Mouse (Mus musculus): ENCODE measurements around the gene Osbpl8.

Osbpl8 gene

GRCm38 (mm10) chr10:111234450-111235288, 70.1 kb downstream of the Osbpl8 start:
- no peak for DNase-seq (ENCODE audit: low spot score in 2 of 2)

GRCm38 (mm10) chr10:111235289-111235570, 70.7 kb downstream of the Osbpl8 start:
- DNase-seq (ENCODE audit: low spot score in 2 of 2), result no peak

DNA sequence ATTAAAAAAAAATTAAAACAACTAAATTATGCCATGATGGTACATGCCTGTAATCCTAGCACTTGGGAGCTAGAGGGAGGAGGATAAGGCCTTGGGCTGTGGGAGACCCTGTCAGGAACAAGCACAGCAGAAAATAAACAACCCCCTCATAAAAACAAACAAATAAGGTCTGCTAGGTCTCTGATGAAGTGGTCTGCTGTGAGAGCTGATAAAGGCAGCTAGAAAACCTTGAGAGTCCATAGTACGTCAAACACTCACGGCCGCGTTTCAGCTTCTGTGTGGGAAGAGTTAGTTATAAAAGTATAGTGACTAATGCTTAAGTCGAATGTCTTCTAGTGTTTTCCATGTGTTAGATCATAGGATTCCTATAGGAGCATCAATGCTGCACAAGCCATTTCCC, 72.9 kb downstream of the Osbpl8 start:
- DNase-seq (ENCODE audit: low spot score in 2 of 2), result no peak

DNA sequence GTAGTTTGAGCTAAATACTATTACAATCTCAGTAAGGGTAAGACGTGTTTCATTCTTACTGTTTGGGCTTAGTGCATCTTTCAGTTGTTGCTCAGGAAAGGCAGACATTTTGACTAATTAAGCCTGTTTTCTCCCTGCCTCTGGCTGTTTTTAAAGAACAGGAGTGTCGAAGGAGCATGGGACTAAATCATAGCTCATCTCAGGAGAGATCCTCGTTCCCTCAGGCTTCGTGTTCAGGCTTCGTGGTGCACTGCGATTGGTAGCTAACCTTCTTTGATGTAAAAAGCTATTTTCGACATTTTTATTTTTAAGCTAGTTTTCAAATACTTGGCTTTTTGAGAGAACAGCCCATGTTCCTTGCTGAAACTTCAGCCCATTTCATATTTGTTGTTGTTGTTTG, 78.1 kb downstream of the Osbpl8 start:
- DNase-seq (ENCODE audit: low spot score in 2 of 2), result no peak

DNA sequence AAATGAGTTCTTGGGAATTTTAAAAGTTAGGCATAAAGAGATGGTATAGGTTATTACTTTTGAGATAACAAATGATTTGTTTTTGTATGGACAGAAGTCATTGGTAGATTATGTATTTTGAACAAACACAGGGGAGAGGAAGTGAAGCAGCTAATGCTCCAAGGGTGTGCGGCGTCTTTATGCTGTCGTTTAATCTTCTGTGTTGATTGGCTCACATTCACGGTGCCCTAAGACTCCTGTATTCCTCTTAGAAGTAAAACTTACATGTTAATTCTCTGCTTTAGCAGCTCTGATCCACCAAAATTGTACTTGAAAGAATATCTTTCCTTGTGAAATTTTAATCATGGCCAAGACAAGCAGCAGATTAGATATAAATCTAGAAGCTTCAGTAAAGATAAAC, 83.1 kb downstream of the Osbpl8 start:
- no peak for DNase-seq (ENCODE audit: low spot score in 2 of 2)

GRCm38 (mm10) chr10:111248177-111248576, 83.6 kb downstream of the Osbpl8 start:
- DNase-seq (ENCODE audit: low spot score in 2 of 2), result no peak

- no peak for DNase-seq (ENCODE audit: low spot score in 2 of 2)
These were observed 85.6 kb downstream of the Osbpl8 start for GRCm38 (mm10) chr10:111250192-111250591.

DNA sequence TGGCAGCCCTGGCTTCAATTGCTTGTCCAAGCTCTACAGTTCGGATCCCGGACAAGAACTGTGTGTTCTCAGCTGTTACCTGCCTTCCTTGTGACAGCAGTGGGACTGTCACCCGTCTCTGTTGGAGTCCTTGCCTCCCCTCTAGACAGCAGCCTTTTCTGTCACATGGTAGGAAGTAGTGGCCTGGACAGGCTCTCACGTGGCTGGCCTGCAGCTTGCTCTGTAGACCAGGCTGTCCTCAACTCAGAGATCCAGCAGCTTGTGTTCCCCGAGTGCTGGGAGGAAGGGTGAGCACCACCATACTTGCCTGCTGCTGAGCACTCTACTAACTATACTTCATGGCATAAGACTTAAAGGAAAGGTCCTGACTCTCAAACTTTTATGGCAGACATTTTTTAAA, 87.1 kb downstream of the Osbpl8 start:
- DNase-seq (ENCODE audit: low spot score in 2 of 2), result no peak

GRCm38 (mm10) chr10:111255228-111255627, 90.7 kb downstream of the Osbpl8 start:
- no peak for DNase-seq (ENCODE audit: low spot score in 2 of 2)

GRCm38 (mm10) chr10:111256156-111256555, 91.6 kb downstream of the Osbpl8 start:
- no peak for DNase-seq (ENCODE audit: low spot score in 2 of 2)

GRCm38 (mm10) chr10:111257358-111257757, 92.8 kb downstream of the Osbpl8 start:
- DNase-seq (ENCODE audit: low spot score in 2 of 2), result no peak

DNA sequence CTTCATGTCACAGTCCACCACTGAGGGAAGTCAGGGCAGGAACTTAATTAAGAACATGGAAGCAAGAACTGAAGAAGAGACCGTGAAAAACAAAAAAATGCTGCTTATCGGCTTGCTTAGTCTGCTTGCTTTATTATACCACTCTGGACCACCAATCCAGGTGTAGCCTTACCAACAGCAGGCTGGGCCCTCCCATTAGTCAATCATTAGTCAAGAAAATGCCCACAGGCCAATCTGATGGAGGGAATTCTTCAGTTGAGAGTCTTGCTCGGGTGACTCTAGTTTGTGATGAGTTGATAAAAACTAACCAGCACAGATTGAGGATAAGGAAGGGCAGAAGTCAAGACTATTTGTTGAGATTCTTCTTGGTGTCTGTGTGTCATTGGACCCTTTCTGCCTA, 93.7 kb downstream of the Osbpl8 start:
- DNase-seq (ENCODE audit: low spot score in 2 of 2), result no peak

DNA sequence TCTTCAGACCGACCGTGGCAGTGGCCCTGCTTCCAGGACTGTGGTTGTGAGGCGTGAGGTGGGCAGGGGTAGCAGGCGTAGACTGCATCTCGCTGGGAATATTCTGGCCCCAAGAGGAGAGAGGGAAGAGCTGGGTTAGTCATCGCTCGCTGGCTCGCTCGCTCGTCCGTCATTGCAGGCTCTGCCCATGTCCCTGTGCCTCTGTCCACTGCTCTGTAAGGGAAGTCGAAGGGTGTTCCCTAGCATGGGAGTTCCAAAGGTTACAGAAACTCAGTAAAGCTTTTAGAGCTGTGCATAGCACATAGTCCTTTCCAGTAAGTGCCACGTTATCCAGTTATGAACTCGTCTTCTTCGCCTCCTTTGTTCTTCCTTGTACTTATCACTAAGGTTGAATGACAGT, 107.1 kb downstream of the Osbpl8 start:
- no peak for DNase-seq (ENCODE audit: low spot score in 2 of 2)

DNA sequence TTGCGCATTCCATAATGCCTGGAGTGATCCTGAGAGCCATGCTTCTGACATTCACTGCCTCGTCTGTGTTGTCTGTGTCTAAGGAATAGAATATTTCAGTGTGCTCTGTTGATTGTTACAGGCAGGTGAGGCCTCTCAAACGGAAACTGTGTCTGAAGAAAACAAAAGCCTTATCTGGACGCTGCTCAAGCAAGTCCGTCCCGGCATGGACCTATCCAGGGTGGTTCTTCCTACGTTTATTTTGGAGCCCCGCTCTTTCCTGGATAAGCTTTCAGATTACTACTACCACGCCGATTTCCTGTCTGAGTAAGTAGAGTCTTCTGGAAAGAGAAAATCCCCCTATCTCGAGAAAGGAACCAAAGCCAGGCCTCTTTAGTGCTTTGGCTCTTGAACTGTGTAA, 108.4 kb downstream of the Osbpl8 start:
- no peak for DNase-seq (ENCODE audit: low spot score in 2 of 2)

- no peak for DNase-seq (ENCODE audit: low spot score in 2 of 2)
These were observed 109.0 kb downstream of the Osbpl8 start for GRCm38 (mm10) chr10:111273463-111274088.

- DNase-seq (ENCODE audit: low spot score in 2 of 2), result no peak
These were observed 111.3 kb downstream of the Osbpl8 start for GRCm38 (mm10) chr10:111275822-111276221.

- no peak for DNase-seq (ENCODE audit: low spot score in 2 of 2)
These were observed 133.1 kb downstream of the Osbpl8 start for GRCm38 (mm10) chr10:111297631-111298030.

DNA sequence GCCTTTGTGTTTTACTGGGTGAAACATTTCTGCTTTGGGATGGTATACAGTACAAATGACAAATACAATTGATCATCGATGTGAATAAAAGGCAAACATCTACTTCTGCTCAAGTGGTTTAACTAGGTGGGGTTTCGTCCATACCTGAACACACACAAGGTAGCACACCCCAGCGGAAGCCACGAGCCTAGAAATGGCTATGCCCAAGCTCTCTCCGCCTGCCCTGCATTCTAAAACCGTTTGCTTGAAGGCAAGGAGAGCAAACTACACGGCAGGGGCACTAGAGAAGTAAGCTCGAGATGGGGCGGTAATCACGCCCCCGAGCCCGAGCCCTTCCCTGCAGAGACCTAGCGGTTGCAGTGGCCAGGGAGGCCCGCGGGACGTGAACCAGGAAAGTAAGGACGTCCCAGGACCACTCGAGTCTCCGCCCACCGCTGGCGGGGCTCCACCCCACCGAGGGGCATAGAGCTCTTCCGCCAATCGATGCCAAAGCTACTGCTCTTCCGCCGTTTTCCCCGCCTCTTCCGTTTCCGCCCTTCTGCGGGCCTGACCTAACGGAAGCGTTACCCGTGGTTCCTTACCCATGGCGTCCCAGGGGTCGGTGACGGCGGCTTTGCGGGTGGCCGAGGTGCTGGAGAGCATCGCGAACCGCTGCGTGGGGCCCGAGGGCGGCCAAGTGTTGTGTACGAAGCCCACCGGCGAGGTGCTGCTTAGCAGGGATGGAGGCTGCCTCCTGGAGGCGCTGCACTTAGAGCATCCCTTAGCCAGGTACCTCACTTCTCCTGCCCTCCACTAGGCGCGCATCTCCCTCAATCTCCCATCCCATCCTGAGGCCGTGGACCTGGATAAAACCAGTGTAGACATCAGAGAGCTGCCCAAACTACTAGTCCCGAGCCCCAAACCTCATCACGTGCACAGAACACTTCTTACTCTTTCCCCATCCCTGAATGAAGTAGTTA, 133.9 kb downstream of the Osbpl8 start, which contains the start of gene Bbs10:
Bbs10 (plus strand) TSS at position 540 of the 959 bp plus-strand sequence.
- DNase-seq (ENCODE audit: low spot score in 2 of 2), result peak; percentile 79 to 86

- DNase-seq (ENCODE audit: low spot score in 2 of 2), result no peak
These were observed 135.0 kb downstream of the Osbpl8 start for GRCm38 (mm10) chr10:111299591-111299990.

DNA sequence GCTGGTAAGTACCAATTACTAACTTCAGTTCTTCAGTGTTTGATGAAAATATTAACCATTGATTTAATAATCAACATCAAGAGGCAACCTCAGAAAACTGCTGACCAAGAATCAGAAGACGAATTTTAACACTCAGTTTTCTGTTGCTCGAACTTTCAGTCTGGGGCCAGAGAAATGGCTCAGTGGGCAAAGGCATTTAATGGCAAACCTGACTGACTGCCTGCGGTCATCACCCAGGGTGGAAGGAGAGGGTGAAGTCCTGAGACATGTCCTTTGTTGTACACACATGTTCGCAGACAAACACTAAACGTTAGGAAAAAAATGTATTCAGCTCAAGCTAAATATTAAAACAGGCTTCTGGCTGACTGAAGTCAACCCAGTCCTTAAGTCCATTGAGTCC, 136.5 kb downstream of the Osbpl8 start:
- DNase-seq (ENCODE audit: low spot score in 2 of 2), result no peak

DNA sequence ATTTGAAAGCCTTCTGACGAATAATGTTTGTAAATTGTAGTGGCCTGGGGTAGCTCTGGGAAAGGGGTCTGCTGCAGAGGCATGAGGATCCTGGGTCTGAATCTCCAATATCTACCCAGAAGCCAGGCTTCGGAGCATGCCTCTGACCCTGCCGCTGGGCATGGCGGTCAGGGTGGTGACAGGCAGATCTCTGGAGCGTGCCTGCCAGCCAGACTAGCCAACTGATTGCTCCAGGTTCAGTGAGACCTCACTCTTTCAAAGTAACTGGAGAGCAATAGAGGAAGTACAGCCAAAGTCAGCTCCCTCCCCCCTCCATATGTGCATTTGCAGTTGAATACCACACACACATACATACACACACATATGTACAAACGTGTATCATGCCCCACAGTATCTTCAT, 137.9 kb downstream of the Osbpl8 start:
- DNase-seq (ENCODE audit: low spot score in 2 of 2), result no peak

GRCm38 (mm10) chr10:111308850-111309501, 144.4 kb downstream of the Osbpl8 start:
- DNase-seq (ENCODE audit: low spot score in 2 of 2), result no peak

Data from spleen, postnatal 14 days (tissue).